Mouse (Mus musculus) spleen, embryonic (tissue): ENCODE results near the gene Meioc.

ENCODE experiments used
- CTCF ChIA-PET: fragments of 350-600 bp; sonication (Branson Sonifier 250); formaldehyde crosslinking; loops from one replicate; lab custom pipeline; 2022; lab: Charles Lee

Gene Meioc

GRCm38 (mm10) chr11:102663416-102663815 lies at the start of gene Meioc:
Meioc (plus strand) TSS chr11:102663716.
- CTCF ChIA-PET, result no interaction called here

GRCm38 (mm10) chr11:102619449-102619848 lies 44.1 kb upstream of the Meioc start:
- CTCF ChIA-PET, result no interaction called here

- CTCF ChIA-PET, result no interaction called here
Observed at GRCm38 (mm10) chr11:102623876-102624789, 39.4 kb upstream of the Meioc start.

- CTCF ChIA-PET, result no interaction called here
Observed at GRCm38 (mm10) chr11:102624888-102625407, 38.6 kb upstream of the Meioc start.

GRCm38 (mm10) chr11:102627171-102627931 lies 36.2 kb upstream of the Meioc start:
- CTCF ChIA-PET, result no interaction called here

GRCm38 (mm10) chr11:102628529-102628928 lies 35.0 kb upstream of the Meioc start:
- CTCF ChIA-PET, result no interaction called here

- CTCF ChIA-PET, result no interaction called here
Observed at GRCm38 (mm10) chr11:102629375-102629774, 34.1 kb upstream of the Meioc start.

- CTCF ChIA-PET, result no interaction called here
Observed at GRCm38 (mm10) chr11:102630731-102631130, 32.8 kb upstream of the Meioc start.

- CTCF ChIA-PET, result no interaction called here
Observed at GRCm38 (mm10) chr11:102631203-102631602, 32.3 kb upstream of the Meioc start.

GRCm38 (mm10) chr11:102632725-102633124 lies 30.8 kb upstream of the Meioc start:
- CTCF ChIA-PET, result no interaction called here

- CTCF ChIA-PET, result no interaction called here
Observed at GRCm38 (mm10) chr11:102633379-102633778, 30.1 kb upstream of the Meioc start.

GRCm38 (mm10) chr11:102636887-102637286 lies 26.6 kb upstream of the Meioc start:
- CTCF ChIA-PET, result no interaction called here

GRCm38 (mm10) chr11:102643891-102644382 lies 19.6 kb upstream of the Meioc start:
- CTCF ChIA-PET, result no interaction called here

- CTCF ChIA-PET, result no interaction called here
Observed at GRCm38 (mm10) chr11:102646226-102646625, 17.3 kb upstream of the Meioc start.

- CTCF ChIA-PET, result no interaction called here
Observed at GRCm38 (mm10) chr11:102647885-102648284, 15.6 kb upstream of the Meioc start.

- CTCF ChIA-PET, result no interaction called here
Observed at GRCm38 (mm10) chr11:102651381-102651780, 12.1 kb upstream of the Meioc start.

GRCm38 (mm10) chr11:102652844-102653243 lies 10.7 kb upstream of the Meioc start:
- CTCF ChIA-PET, result no interaction called here

GRCm38 (mm10) chr11:102655888-102656287 lies 7.6 kb upstream of the Meioc start:
- CTCF ChIA-PET, result no interaction called here

- CTCF ChIA-PET, result interaction anchor here (0.7 kb wide), 1 partner anchor 116 kb away, joined by 3 read pairs; no protein-coding TSS in a partner anchor
Observed at GRCm38 (mm10) chr11:102656326-102656926, 7.1 kb upstream of the Meioc start.

GRCm38 (mm10) chr11:102656931-102657330 lies 6.6 kb upstream of the Meioc start:
- CTCF ChIA-PET, result interaction anchor here (0.7 kb wide), 1 partner anchor 117 kb away, joined by 3 read pairs; no protein-coding TSS in a partner anchor

- CTCF ChIA-PET, result no interaction called here
Observed at GRCm38 (mm10) chr11:102665151-102665550, 1.6 kb downstream of the Meioc start.
